Mouse (Mus musculus) lung, postnatal 0 days (tissue): ENCODE results near the gene Rbm25. TPM values are rescaled to one million over a fixed set of nuclear protein-coding genes. Genes with fewer than 3 reads are reported as not detected.
"Not testable (repeated sequence)": the region's sequence is repeated elsewhere in the genome, so short reads cannot be mapped to it uniquely, and the experiment has no call there.

Experiments used
- ATAC-seq: fragments of 200-750 bp; cut with Nextera tagmentation; 2 replicates; pipeline ENCODE4 v1.8.0; 2017; ENCODE audit warnings: moderate library complexity
- DNase-seq: peaks from one replicate; pipeline ENCODE4 v3.0.0-alpha.2; 2016; ENCODE audit warnings: low spot score
- H3K27ac ChIP-seq: fragments of 300-500 bp; sonication (generic); 2 replicates; pipeline ENCODE4 v1.5.1; 2014; ENCODE audit warnings: antibody characterized with exemption, mild to moderate bottlenecking, low read length, mixed read lengths
- H3K27me3 ChIP-seq: fragments of 300-500 bp; sonication (generic); replicated peaks from 2 replicates; pipeline ENCODE4 v1.6.1; 2014; ENCODE audit warnings: low read length, mixed read lengths; ENCODE audit not compliant: insufficient read depth
- H3K36me3 ChIP-seq: fragments of 300-500 bp; sonication (generic); 2 replicates; pipeline ENCODE4 v1.6.1; 2014; ENCODE audit warnings: low read length, mixed read lengths; ENCODE audit not compliant: insufficient read depth
- H3K4me1 ChIP-seq: fragments of 300-500 bp; sonication (generic); 2 replicates; pipeline ENCODE4 v1.6.1; 2014; ENCODE audit warnings: antibody characterized with exemption, low read depth, low read length, mixed read lengths; ENCODE audit not compliant: insufficient read depth
- H3K4me2 ChIP-seq: fragments of 300-500 bp; sonication (generic); replicated peaks from 2 replicates; pipeline ENCODE4 v1.6.1; 2014; ENCODE audit warnings: low read depth, mild to moderate bottlenecking, low read length, moderate library complexity, mixed read lengths
- H3K4me3 ChIP-seq: fragments of 300-500 bp; sonication (generic); 2 replicates; pipeline ENCODE4 v1.5.1; 2014; ENCODE audit warnings: low read depth, low read length
- H3K9ac ChIP-seq: fragments of 300-500 bp; sonication (generic); replicated peaks from 2 replicates; pipeline ENCODE4 v1.6.1; 2014; ENCODE audit warnings: low read depth, mild to moderate bottlenecking
- H3K9me3 ChIP-seq: fragments of 300-500 bp; sonication (generic); 2 replicates; pipeline ENCODE4 v1.6.1; 2016; ENCODE audit warnings: low read length, mixed read lengths
- CTCF ChIP-seq: IDR thresholded peaks from 2 replicates; pipeline ENCODE4 v1.5.1; 2016; ENCODE audit warnings: antibody characterized with exemption, mild to moderate bottlenecking
- EP300 ChIP-seq: IDR thresholded peaks from 2 replicates; pipeline ENCODE4 v1.6.1; 2016; ENCODE audit warnings: antibody characterized with exemption, mild to moderate bottlenecking, control low read depth
- WGBS: fragments of 180-500 bp; shearing (Covaris S2); extraction: QIAGEN DNeasy Blood & Tissue Kit; methylation state at CpG from one replicate; pipeline ENCODE4 v1.1.7; 2014; 5-methylcytosine and 5-hydroxymethylcytosine counted together
- polyA plus RNA-seq: library from polyadenylated mRNA; unstranded; fragments of >200 nt; fragmentation: Nextera tagmentation; extraction: Ambion mirVana; gene quantifications from 2 replicates; pipeline ENCODE4 v1.2.1, GENCODE M21; 2015

The Rbm25 gene
- polyA plus RNA-seq, 1 experiment from 2014 or later, result 138 TPM

GRCm38 (mm10) chr12:83596191-83596954 is 34.7 kb upstream of the Rbm25 start:
- Histone ChIP-seq H3K9ac (peak overlapping the region; percentile 91), H3K4me1 (peaks cover 5% of the 10 kb centered on the region; the same call in 1 of the 2 replicates), H3K27ac (peak overlapping the region; percentile 92), H3K4me2 (peak overlapping the region; percentile 70), H3K27me3 (no peaks in the 10 kb centered on the region), H3K9me3 (no peaks in the 10 kb centered on the region), H3K36me3 (no peaks in the 10 kb centered on the region), H3K4me3 (peak overlapping the region; percentile 84)
- 2% methylated on average over 19 of the region's 20 CpGs for WGBS
- ATAC-seq (no peak), DNase-seq (peak; percentile 33)
- no peak for TF ChIP-seq EP300
- no peak for TF ChIP-seq CTCF

GRCm38 (mm10) chr12:83597025-83597501 is 34.0 kb upstream of the Rbm25 start, which contains the start of gene Zfyve1:
Gene Zfyve1 (minus strand): TSS chr12:83597222.
- H3K9ac ChIP-seq, result peak within 1 kb of the TSS; percentile 91
- TF ChIP-seq EP300, result no peak
- no peak for TF ChIP-seq CTCF
- peak within 1 kb of the TSS; percentile 92 for H3K27ac ChIP-seq
- no peaks in the 10 kb centered on the region for H3K27me3 ChIP-seq
- ATAC-seq (peak; percentile 99), DNase-seq (peak; percentile 99)
- peaks cover 5% of the 10 kb centered on the region; the same call in 1 of the 2 replicates for H3K4me1 ChIP-seq
- no peaks in the 10 kb centered on the region for H3K36me3 ChIP-seq
- no peaks in the 10 kb centered on the region for H3K9me3 ChIP-seq
- peak within 1 kb of the TSS; percentile 70 for H3K4me2 ChIP-seq
- 0% methylated on average over 27 of the region's 28 CpGs for WGBS
- H3K4me3 ChIP-seq, result peak within 1 kb of the TSS; percentile 84

GRCm38 (mm10) chr12:83597881-83598280 is 33.2 kb upstream of the Rbm25 start:
- Histone ChIP-seq H3K9ac (no peak overlapping the region), H3K4me1 (peaks cover 5% of the 10 kb centered on the region; the same call in 1 of the 2 replicates), H3K4me3 (no peak overlapping the region), H3K9me3 (no peaks in the 10 kb centered on the region), H3K27me3 (no peaks in the 10 kb centered on the region), H3K4me2 (no peak overlapping the region), H3K36me3 (no peaks in the 10 kb centered on the region), H3K27ac (no peak overlapping the region)
- DNase-seq (no peak), ATAC-seq (no peak)
- WGBS, result 74% methylated on average over 2 of the region's 2 CpGs
- TF ChIP-seq EP300 (no peak), CTCF (no peak)

- no peaks in the 10 kb centered on the region for H3K9me3 ChIP-seq
- no peaks in the 10 kb centered on the region for H3K36me3 ChIP-seq
- 82% methylated on average over 5 of the region's 5 CpGs for WGBS
- H3K4me1 ChIP-seq, result no peaks in the 10 kb centered on the region
- DNase-seq (no peak), ATAC-seq (no peak)
- no peak overlapping the region for H3K4me2 ChIP-seq
- TF ChIP-seq CTCF, result no peak
- TF ChIP-seq EP300, result no peak
- H3K27ac ChIP-seq, result no peak overlapping the region
- H3K9ac ChIP-seq, result no peak overlapping the region
- H3K4me3 ChIP-seq, result no peak overlapping the region
- no peaks in the 10 kb centered on the region for H3K27me3 ChIP-seq
These were observed 28.8 kb upstream of the Rbm25 start for GRCm38 (mm10) chr12:83602285-83602684.

GRCm38 (mm10) chr12:83606411-83606810 is 24.6 kb upstream of the Rbm25 start:
- DNase-seq, H3K9ac ChIP-seq, H3K9me3 ChIP-seq, H3K4me3 ChIP-seq, H3K4me2 ChIP-seq, H3K36me3 ChIP-seq, H3K4me1 ChIP-seq, H3K27ac ChIP-seq, H3K27me3 ChIP-seq, ATAC-seq: not testable (repeated sequence)
- 91% methylated on average over 2 of the region's 2 CpGs for WGBS

- no peaks in the 10 kb centered on the region for H3K4me1 ChIP-seq
- H3K4me2 ChIP-seq, result no peak overlapping the region
- no peaks in the 10 kb centered on the region for H3K27me3 ChIP-seq
- H3K9ac ChIP-seq, result no peak overlapping the region
- peak; percentile 58 for ATAC-seq
- WGBS, result 77% methylated on average over 5 of the region's 5 CpGs
- no peak overlapping the region for H3K27ac ChIP-seq
- TF ChIP-seq EP300 (no peak), CTCF (no peak)
- no peak overlapping the region for H3K4me3 ChIP-seq
- no peaks in the 10 kb centered on the region for H3K36me3 ChIP-seq
- peak; percentile 50 for DNase-seq
- no peaks in the 10 kb centered on the region for H3K9me3 ChIP-seq
These were observed 13.8 kb upstream of the Rbm25 start for GRCm38 (mm10) chr12:83617261-83617660.
